Mouse (Mus musculus): ENCODE data around the gene Tmem8b. TPM values are rescaled to one million over a fixed set of nuclear protein-coding genes. Genes with fewer than 3 reads are reported as not detected.

Tmem8b gene
- polyA plus RNA-seq, 1 experiment from 2014 or later = 13.7 TPM

Small RNA genes lying within 50 kb of the gene (microRNA-seq; reads per million reads assigned to microRNA genes)
- not detected for gene Gm25262

Other genes with a start within 250 kb of the Tmem8b start
- gene Fam166b, start 239.8 kb upstream of the Tmem8b start, polyA plus RNA-seq (2016; fragmentation: Nextera tagmentation; extraction: Ambion mirVana) = 1.3 TPM in 1 of 2 replicates, not detected in the other
- 15.7 and 16.2 TPM in 2 replicates for gene Tesk1, start 227.0 kb upstream of the Tmem8b start, polyA plus RNA-seq (2016; fragmentation: Nextera tagmentation; extraction: Ambion mirVana)
- 2.0 and 3.8 TPM in 2 replicates for gene Cd72, start 214.3 kb upstream of the Tmem8b start, polyA plus RNA-seq (2016; fragmentation: Nextera tagmentation; extraction: Ambion mirVana)
- not detected in 2 replicates for gene Sit1, start 185.2 kb upstream of the Tmem8b start, polyA plus RNA-seq (2016; fragmentation: Nextera tagmentation; extraction: Ambion mirVana)
- 50.8 and 51.4 TPM in 2 replicates for gene Ccdc107, start 176.1 kb upstream of the Tmem8b start, polyA plus RNA-seq (2016; fragmentation: Nextera tagmentation; extraction: Ambion mirVana)
- 22.6 and 26.8 TPM in 2 replicates for gene Arhgef39, start 169.3 kb upstream of the Tmem8b start, polyA plus RNA-seq (2016; fragmentation: Nextera tagmentation; extraction: Ambion mirVana)
- gene Car9, start 162.0 kb upstream of the Tmem8b start, polyA plus RNA-seq (2016; fragmentation: Nextera tagmentation; extraction: Ambion mirVana) = 1.3 and 1.5 TPM in 2 replicates
- 59.3 and 105 TPM in 2 replicates for gene Tpm2, start 145.2 kb upstream of the Tmem8b start, polyA plus RNA-seq (2016; fragmentation: Nextera tagmentation; extraction: Ambion mirVana)
- 60.2 and 65.7 TPM in 2 replicates for gene Creb3, start 106.6 kb upstream of the Tmem8b start, polyA plus RNA-seq (2016; fragmentation: Nextera tagmentation; extraction: Ambion mirVana)
- 70.5 and 71.7 TPM in 2 replicates for gene Tln1, start 106.3 kb upstream of the Tmem8b start, polyA plus RNA-seq (2016; fragmentation: Nextera tagmentation; extraction: Ambion mirVana)
- 40.6 and 43.3 TPM in 2 replicates for gene Rgp1, start 90.3 kb upstream of the Tmem8b start, polyA plus RNA-seq (2016; fragmentation: Nextera tagmentation; extraction: Ambion mirVana)
- 46.5 and 48.7 TPM in 2 replicates for gene Gba2, start 90.1 kb upstream of the Tmem8b start, polyA plus RNA-seq (2016; fragmentation: Nextera tagmentation; extraction: Ambion mirVana)
- gene Msmp, start 84.5 kb upstream of the Tmem8b start, polyA plus RNA-seq (2016; fragmentation: Nextera tagmentation; extraction: Ambion mirVana) = 2.4 and 4.0 TPM in 2 replicates
- gene Npr2, start 37.0 kb upstream of the Tmem8b start, polyA plus RNA-seq (2016; fragmentation: Nextera tagmentation; extraction: Ambion mirVana) = 30.7 and 31.8 TPM in 2 replicates
- gene Spag8, start 15.4 kb upstream of the Tmem8b start, polyA plus RNA-seq (2016; fragmentation: Nextera tagmentation; extraction: Ambion mirVana) = 7.1 and 7.2 TPM in 2 replicates
- 72.7 and 78.3 TPM in 2 replicates for gene Hint2, start 12.5 kb upstream of the Tmem8b start, polyA plus RNA-seq (2016; fragmentation: Nextera tagmentation; extraction: Ambion mirVana)
- gene Fam221b, start 174 bp downstream of the Tmem8b start, polyA plus RNA-seq (2016; fragmentation: Nextera tagmentation; extraction: Ambion mirVana) = 3.1 and 3.8 TPM in 2 replicates
- not detected in 2 replicates for gene Olfr70, start 31.8 kb downstream of the Tmem8b start, polyA plus RNA-seq (2016; fragmentation: Nextera tagmentation; extraction: Ambion mirVana)
- not detected in 2 replicates for gene Olfr71, start 41.3 kb downstream of the Tmem8b start, polyA plus RNA-seq (2016; fragmentation: Nextera tagmentation; extraction: Ambion mirVana)
- 0.21 and 0.28 TPM in 2 replicates for gene Hrct1, start 58.2 kb downstream of the Tmem8b start, polyA plus RNA-seq (2016; fragmentation: Nextera tagmentation; extraction: Ambion mirVana)
- gene Spaar, start 61.1 kb downstream of the Tmem8b start, polyA plus RNA-seq (2016; fragmentation: Nextera tagmentation; extraction: Ambion mirVana) = 0.05 and 0.13 TPM in 2 replicates
- not detected in 2 replicates for gene Olfr159, start 102.0 kb downstream of the Tmem8b start, polyA plus RNA-seq (2016; fragmentation: Nextera tagmentation; extraction: Ambion mirVana)
- gene Olfr156, start 154.9 kb downstream of the Tmem8b start, polyA plus RNA-seq (2016; fragmentation: Nextera tagmentation; extraction: Ambion mirVana) = not detected in 2 replicates
- gene Olfr157, start 171.2 kb downstream of the Tmem8b start, polyA plus RNA-seq (2016; fragmentation: Nextera tagmentation; extraction: Ambion mirVana) = not detected in 2 replicates
- not detected in 2 replicates for gene Olfr155, start 182.6 kb downstream of the Tmem8b start, polyA plus RNA-seq (2016; fragmentation: Nextera tagmentation; extraction: Ambion mirVana)
- 20.1 and 21.9 TPM in 2 replicates for gene Reck, start 206.6 kb downstream of the Tmem8b start, polyA plus RNA-seq (2016; fragmentation: Nextera tagmentation; extraction: Ambion mirVana)